Mouse (Mus musculus): ENCODE measurements around the gene Ift20.

DNA sequence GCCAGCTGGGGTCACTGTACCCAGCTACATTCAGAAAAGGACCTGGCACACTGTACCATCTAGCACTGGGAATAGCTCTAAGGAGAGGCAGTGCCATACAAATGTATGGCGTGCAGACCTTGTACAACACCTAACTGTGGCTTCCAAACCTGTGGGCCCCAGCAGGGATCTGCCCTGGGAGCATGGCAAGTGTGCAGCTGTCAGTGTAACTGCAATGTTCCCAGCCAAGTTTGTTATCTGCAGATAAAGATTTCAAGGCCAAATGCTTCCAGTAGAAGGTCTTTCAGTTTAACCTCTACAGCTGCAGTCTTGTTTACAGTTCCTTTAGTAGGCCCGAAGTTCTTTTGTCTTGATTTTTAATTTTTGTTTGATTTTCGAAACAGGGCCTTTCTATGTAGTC lies 19.5 kb downstream of the Ift20 start:
- TF ChIP-seq CTCF (IDR thresholded peaks at IDR 0.05; ENCODE audit: borderline replicate concordance, insufficient read depth, low read length) (no peak), POLR2A (IDR thresholded peaks at IDR 0.05; ENCODE audit: low read depth, low read length) (no peak)
